Mouse (Mus musculus) E14TG2a.4 (cell line): ENCODE measurements around the gene Bst1.

Source experiments
- H3K27me3 ChIP-seq: 2 replicates; pipeline ENCODE4 v1.6.1; 2014; ENCODE audit warnings: low read length, control low read depth; ENCODE audit not compliant: insufficient read depth
- H3K36me3 ChIP-seq: 2 replicates; pipeline ENCODE4 v1.6.1; 2014; ENCODE audit warnings: low read length, control low read depth; ENCODE audit not compliant: insufficient read depth
- H3K4me1 ChIP-seq: replicated peaks from 2 replicates; pipeline ENCODE4 v1.6.1; 2014; ENCODE audit warnings: low read depth, low read length, control low read depth
- H3K4me3 ChIP-seq: replicated peaks from 2 replicates; pipeline ENCODE4 v1.5.1; 2014; ENCODE audit warnings: mild to moderate bottlenecking, low read length
- H3K9me3 ChIP-seq: 2 replicates; pipeline ENCODE4 v1.6.1; 2014; ENCODE audit warnings: low read length, control low read depth
- CTCF ChIP-seq: conservative IDR thresholded peaks from 2 replicates; pipeline ENCODE4 v1.5.1; 2014; ENCODE audit warnings: low read length
- NANOG ChIP-seq: IDR thresholded peaks from 2 replicates; pipeline ENCODE4 v1.6.1; 2014; ENCODE audit warnings: borderline replicate concordance, low read length, mixed read lengths
- POU5F1 ChIP-seq: IDR thresholded peaks from 2 replicates; pipeline ENCODE4 v1.6.1; 2014; ENCODE audit warnings: low read length, borderline replicate concordance

The Bst1 gene

DNA sequence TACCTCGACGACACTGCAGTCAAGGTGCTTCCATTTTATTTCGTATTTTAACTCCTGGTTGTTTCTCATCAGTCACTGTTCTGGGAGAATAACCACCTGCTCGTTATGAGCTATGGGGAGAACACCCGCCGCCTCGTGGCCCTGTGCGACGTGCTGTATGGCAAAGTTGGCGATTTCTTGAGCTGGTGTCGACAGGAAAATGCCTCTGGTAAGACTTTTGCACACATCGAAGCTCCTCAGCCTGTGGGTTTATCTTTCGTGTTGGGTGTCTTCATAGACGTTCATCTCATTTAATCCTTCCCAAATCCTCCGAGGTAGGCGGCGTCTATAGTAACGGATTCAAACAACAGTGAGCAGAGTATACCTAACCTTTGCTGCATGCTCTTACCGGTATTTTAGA, 2.9 kb downstream of the Bst1 start, which contains the start of gene Fbxl5:
Fbxl5 (minus strand) TSS at position 101 of the 400 bp plus-strand sequence.
- TF ChIP-seq POU5F1 (no peak), CTCF (no peak), NANOG (no peak)
- Histone ChIP-seq H3K27me3 (peaks cover 10% of the 10 kb centered on the region), H3K36me3 (no peaks in the 10 kb centered on the region), H3K9me3 (peaks cover 27% of the 10 kb centered on the region), H3K4me3 (peak within 1 kb of the TSS; percentile 29; the same call in 1 of the 2 replicates), H3K4me1 (peaks cover 33% of the 10 kb centered on the region)

DNA sequence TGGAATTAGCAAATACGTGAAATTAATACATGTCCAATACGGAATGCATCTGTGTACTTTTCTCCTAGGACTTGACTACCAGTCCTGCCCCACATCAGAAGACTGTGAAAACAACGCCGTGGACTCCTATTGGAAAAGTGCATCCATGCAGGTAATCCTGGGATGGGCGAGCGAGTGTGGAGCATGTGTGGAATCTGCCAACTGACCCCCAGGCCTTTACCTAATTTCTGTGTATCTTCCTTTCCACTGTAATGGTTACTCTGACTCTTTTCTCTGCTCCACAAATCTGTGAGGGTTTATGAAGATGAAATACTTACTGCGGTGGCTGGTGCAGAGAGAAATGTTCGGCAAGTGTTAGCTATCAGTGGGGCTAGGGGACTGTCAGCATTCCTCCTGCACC, 3.5 kb downstream of the Bst1 start:
- no peak overlapping the region for H3K4me3 ChIP-seq
- H3K9me3 ChIP-seq = peaks cover 34% of the 10 kb centered on the region
- H3K36me3 ChIP-seq = no peaks in the 10 kb centered on the region
- no peak for TF ChIP-seq NANOG
- no peak for TF ChIP-seq CTCF
- no peak for TF ChIP-seq POU5F1
- H3K4me1 ChIP-seq = peaks cover 33% of the 10 kb centered on the region
- H3K27me3 ChIP-seq = peaks cover 10% of the 10 kb centered on the region

DNA sequence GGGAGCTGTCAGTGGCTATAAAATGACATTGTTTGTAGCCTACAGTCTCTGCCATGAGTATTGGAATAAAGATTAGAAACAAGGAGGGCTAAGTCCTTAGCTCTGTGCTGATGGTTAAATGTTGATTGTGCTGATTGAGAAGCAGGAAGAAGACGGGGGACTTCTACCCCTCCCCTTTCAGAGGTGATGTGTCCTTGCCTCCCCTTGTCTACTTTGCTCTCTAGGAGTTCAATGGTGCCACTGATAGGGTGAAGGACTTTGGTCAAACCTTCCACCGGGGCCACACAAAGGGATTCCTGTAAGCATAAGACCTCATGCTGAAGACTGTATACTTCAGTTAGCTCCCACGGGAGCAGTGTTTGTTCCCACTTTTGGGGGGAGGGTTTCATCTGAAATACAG, 4.1 kb downstream of the Bst1 start:
- H3K4me1 ChIP-seq = peaks cover 33% of the 10 kb centered on the region
- no peak overlapping the region for H3K4me3 ChIP-seq
- peaks cover 10% of the 10 kb centered on the region for H3K27me3 ChIP-seq
- H3K36me3 ChIP-seq = peaks cover 4% of the 10 kb centered on the region; the same call in 1 of the 2 replicates
- TF ChIP-seq CTCF = no peak
- H3K9me3 ChIP-seq = peaks cover 40% of the 10 kb centered on the region

DNA sequence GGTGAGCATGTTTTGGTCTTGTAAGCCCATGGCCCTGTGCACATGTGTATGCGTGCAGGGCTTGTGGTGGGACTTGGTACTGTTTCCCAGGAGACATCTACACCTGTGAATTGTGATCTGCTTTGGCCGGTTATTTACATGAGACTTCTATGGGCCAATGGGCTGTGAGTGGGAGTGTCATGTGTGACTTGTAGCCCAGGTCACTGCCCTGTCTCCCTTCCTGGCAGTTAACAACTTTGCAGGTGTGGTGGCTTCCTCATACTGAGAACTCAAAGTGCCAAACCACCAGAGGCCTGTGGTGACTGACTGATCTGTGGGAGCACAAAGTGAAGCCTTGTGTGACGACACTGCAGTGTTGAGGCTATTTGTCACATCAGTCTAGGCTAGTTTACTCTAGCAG, 5.9 kb downstream of the Bst1 start:
- H3K4me3 ChIP-seq = no peak overlapping the region
- peaks cover 50% of the 10 kb centered on the region for H3K9me3 ChIP-seq
- peaks cover 17% of the 10 kb centered on the region for H3K4me1 ChIP-seq
- peaks cover 10% of the 10 kb centered on the region for H3K27me3 ChIP-seq
- TF ChIP-seq NANOG = no peak
- H3K36me3 ChIP-seq = peaks cover 6% of the 10 kb centered on the region; the same call in 1 of the 2 replicates

DNA sequence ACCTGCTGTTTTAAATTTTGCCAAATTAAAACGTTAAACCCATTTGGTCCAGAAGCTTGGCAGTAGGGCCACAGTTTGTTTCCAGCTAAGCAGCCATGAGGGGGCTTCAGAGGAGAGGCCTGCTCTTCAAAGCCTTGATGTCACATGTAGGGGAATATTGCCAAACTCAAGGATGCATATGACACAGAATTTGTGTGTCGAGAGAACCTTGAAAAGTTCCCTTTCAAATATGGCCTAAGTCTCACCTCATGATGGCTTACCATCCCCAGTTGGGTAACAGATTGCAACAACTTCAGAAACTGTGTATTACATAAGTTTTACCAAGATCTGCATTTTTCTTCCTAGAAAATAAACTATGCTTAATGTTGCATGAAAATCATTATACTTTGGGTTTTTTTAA, 8.2 kb downstream of the Bst1 start:
- Histone ChIP-seq H3K36me3 (peaks cover 6% of the 10 kb centered on the region; the same call in 1 of the 2 replicates), H3K27me3 (peaks cover 2% of the 10 kb centered on the region; the same call in 1 of the 2 replicates), H3K4me1 (peaks cover 3% of the 10 kb centered on the region), H3K4me3 (no peak overlapping the region), H3K9me3 (peaks cover 50% of the 10 kb centered on the region)
- no peak for TF ChIP-seq POU5F1
- TF ChIP-seq CTCF = no peak
- no peak for TF ChIP-seq NANOG

DNA sequence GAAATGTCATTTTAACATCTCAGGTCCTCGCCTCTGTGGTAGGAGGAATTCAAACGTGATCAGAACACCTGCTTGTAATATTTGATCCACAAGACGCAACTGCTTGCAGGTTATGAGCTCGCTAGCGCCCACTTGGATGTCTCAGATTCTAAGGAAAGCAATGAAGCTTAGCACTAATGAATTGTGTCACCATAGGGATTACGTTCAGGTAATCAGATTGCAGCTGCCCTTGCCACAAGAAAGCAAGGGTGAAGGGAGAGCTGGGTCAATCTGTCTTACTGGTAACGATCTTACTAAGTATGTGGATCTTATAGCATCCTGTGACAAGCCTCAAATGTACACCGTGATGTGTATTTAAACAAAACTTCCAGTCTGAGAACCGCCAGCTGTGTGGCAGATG, 8.7 kb downstream of the Bst1 start:
- Histone ChIP-seq H3K4me1 (no peaks in the 10 kb centered on the region), H3K4me3 (no peak overlapping the region), H3K27me3 (0 out of 2 replicates have a peak, but pooled peaks cover 1% of the 10 kb centered on the region), H3K36me3 (peaks cover 6% of the 10 kb centered on the region; the same call in 1 of the 2 replicates), H3K9me3 (peaks cover 50% of the 10 kb centered on the region)
- TF ChIP-seq POU5F1 (no peak), NANOG (no peak), CTCF (no peak)

DNA sequence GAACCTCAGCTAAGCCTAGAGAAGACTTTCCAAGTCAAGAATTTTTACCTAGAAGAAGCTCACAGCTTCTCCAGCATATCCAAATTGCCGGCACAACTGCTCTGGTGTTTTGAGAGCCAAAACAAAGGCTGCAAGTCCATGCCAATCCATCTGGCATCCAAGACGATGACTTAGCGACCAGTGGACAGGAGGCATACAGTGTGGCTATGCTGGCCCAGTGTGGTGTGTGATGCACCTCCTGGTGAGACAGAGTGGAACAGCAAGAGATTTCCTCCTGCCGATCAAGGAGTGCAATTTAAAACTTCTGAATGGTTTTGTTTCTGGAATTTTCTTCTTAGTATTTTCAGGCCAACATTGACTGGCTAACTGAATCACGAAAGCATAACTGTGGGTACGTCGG, 17.9 kb downstream of the Bst1 start:
- no peaks in the 10 kb centered on the region for H3K27me3 ChIP-seq
- no peaks in the 10 kb centered on the region for H3K4me1 ChIP-seq
- no peaks in the 10 kb centered on the region for H3K36me3 ChIP-seq
- H3K4me3 ChIP-seq = no peak overlapping the region; the same call in 1 of the 2 replicates
- H3K9me3 ChIP-seq = peaks cover 52% of the 10 kb centered on the region
- TF ChIP-seq NANOG (no peak), CTCF (no peak), POU5F1 (no peak)

DNA sequence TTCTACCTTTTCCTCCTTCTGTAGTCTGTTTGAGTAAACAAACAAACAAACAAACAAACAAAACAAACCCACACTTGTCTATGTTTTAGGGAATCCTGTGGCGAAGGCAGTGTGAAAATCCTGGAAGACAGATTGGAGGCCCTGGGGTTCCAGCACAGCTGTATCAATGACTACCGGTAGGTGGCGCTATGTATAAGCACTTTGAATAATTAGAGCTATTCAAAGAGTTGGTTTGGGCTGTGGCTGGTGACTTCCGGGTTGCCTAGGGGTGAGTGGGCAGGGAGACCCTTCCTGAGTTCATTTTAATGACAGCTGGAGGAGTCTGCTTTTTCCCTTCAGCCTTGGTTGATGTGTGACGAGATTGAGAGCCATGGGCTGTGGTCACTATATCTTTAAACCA, 18.7 kb downstream of the Bst1 start:
- TF ChIP-seq POU5F1 = no peak
- 0 out of 2 replicates have a peak, but pooled peaks have one; percentile 9 for TF ChIP-seq CTCF
- H3K4me1 ChIP-seq = no peaks in the 10 kb centered on the region
- no peak overlapping the region for H3K4me3 ChIP-seq
- no peaks in the 10 kb centered on the region for H3K36me3 ChIP-seq
- no peaks in the 10 kb centered on the region for H3K27me3 ChIP-seq
- peaks cover 57% of the 10 kb centered on the region for H3K9me3 ChIP-seq
